Mouse (Mus musculus): ENCODE results near the gene Tmem135. TPM values are rescaled to one million over a fixed set of nuclear protein-coding genes. Genes with fewer than 3 reads are reported as not detected.

Gene Tmem135
- total and polyA plus RNA-seq, 3 experiments, result 27.2 to 45.1 (median 43.2) TPM

- no peaks in the 10 kb centered on the region for H3K27me3 ChIP-seq (ENCODE audit: control insufficient read depth, insufficient read depth, low read length)
- H3K36me3 ChIP-seq (ENCODE audit: control insufficient read depth, insufficient read depth, low read length), result peaks cover 6% of the 10 kb centered on the region
- no peak overlapping the region for H3K4me3 ChIP-seq
- peaks cover 7% of the 10 kb centered on the region for H3K4me1 ChIP-seq (ENCODE audit: control insufficient read depth, insufficient read depth, low read length)
- no peak overlapping the region for H3K9ac ChIP-seq (ENCODE audit: low read depth, low read length)
- intact Hi-C loops (cut with DNase I), result no loop called here
- no peaks in the 10 kb centered on the region for H3K79me2 ChIP-seq (replicated peaks; ENCODE audit: control insufficient read depth, insufficient read depth, low read length)
- WGBS, result 33% methylated on average over 3 of the region's 3 CpGs
- TF ChIP-seq CTCF (IDR thresholded peaks at IDR 0.05) (no peak), EP300 (IDR thresholded peaks at IDR 0.05; ENCODE audit: insufficient read depth, low read depth, low read length) (no peak), POLR2A (IDR thresholded peaks at IDR 0.05; ENCODE audit: insufficient read depth, low read depth, low read length) (no peak)
- no peak overlapping the region for H3K27ac ChIP-seq
- peak in 1 of 2 experiments; percentile 18 for DNase-seq
Measured at GRCm38 (mm10) chr7:89308926-89309325, 95.1 kb downstream of the Tmem135 start.

DNA sequence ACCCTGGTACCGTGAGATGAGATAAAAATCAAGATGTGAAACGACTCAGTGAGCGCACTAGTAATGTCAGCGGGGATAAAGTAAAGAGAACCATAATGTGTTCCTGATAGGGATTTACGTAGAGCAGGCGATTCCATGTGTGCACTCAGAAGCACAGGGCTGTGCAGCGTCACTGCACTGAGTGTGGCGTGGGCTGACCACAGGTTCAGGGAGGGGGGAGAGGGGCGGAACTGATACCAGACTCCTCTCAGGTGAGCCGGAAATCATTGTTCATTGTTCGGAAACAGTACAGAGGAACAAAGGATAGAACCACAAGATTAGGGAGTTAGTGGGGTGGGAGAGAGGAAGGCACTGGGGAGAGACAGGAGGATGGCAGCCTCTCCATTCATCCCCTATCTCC lies 95.8 kb downstream of the Tmem135 start:
- no peak for DNase-seq
- Histone ChIP-seq H3K9ac (ENCODE audit: low read depth, low read length) (no peak overlapping the region), H3K79me2 (replicated peaks; ENCODE audit: control insufficient read depth, insufficient read depth, low read length) (0 out of 2 replicates have a peak, but pooled peaks cover under 1% of the 10 kb centered on the region), H3K4me3 (no peak overlapping the region), H3K27me3 (ENCODE audit: control insufficient read depth, insufficient read depth, low read length) (no peaks in the 10 kb centered on the region), H3K36me3 (ENCODE audit: control insufficient read depth, insufficient read depth, low read length) (peaks cover 8% of the 10 kb centered on the region), H3K27ac (no peak overlapping the region), H3K4me1 (ENCODE audit: control insufficient read depth, insufficient read depth, low read length) (peaks cover 7% of the 10 kb centered on the region)
- TF ChIP-seq POLR2A (IDR thresholded peaks at IDR 0.05; ENCODE audit: insufficient read depth, low read depth, low read length) (no peak), CTCF (IDR thresholded peaks at IDR 0.05) (no peak)
- WGBS, result 79% methylated on average over 11 of the region's 11 CpGs
- intact Hi-C loops (cut with DNase I), result no loop called here

DNA sequence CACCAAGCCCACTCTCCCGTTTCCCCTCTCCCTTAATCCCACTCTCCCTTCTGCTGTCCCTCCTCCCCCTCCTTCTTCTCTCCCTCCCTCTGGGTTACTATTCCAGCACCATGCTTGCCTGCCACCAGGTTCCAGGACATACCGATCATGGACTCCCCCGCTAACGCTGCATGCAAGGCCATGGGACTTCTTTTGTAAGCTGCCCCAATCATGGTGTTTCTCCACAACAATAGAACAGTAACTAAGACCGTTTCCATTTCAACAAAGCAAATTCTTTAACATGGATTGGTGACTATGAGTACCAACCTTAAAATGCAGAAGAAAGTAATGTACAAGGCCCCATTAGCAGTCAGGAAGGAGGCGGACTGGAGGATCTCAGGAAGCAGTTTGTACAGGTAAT lies 97.2 kb downstream of the Tmem135 start:
- Histone ChIP-seq H3K4me3 (no peak overlapping the region), H3K4me1 (ENCODE audit: control insufficient read depth, insufficient read depth, low read length) (peaks cover 7% of the 10 kb centered on the region), H3K27ac (no peak overlapping the region), H3K36me3 (ENCODE audit: control insufficient read depth, insufficient read depth, low read length) (peaks cover 8% of the 10 kb centered on the region), H3K9ac (ENCODE audit: low read depth, low read length) (no peak overlapping the region), H3K27me3 (ENCODE audit: control insufficient read depth, insufficient read depth, low read length) (no peaks in the 10 kb centered on the region), H3K79me2 (replicated peaks; ENCODE audit: control insufficient read depth, insufficient read depth, low read length) (0 out of 2 replicates have a peak, but pooled peaks cover 1% of the 10 kb centered on the region)
- no peak for DNase-seq
- TF ChIP-seq POLR2A (IDR thresholded peaks at IDR 0.05; ENCODE audit: insufficient read depth, low read depth, low read length) (no peak), EP300 (IDR thresholded peaks at IDR 0.05; ENCODE audit: insufficient read depth, low read depth, low read length) (no peak), CTCF (IDR thresholded peaks at IDR 0.05) (no peak)
- 84% methylated on average over 6 of the region's 6 CpGs for WGBS
- intact Hi-C loops (cut with DNase I), result no loop called here

GRCm38 (mm10) chr7:89304958-89305357 lies 99.1 kb downstream of the Tmem135 start:
- Histone ChIP-seq H3K27ac (no peak overlapping the region), H3K4me1 (ENCODE audit: control insufficient read depth, insufficient read depth, low read length) (peaks cover 4% of the 10 kb centered on the region), H3K79me2 (replicated peaks; ENCODE audit: control insufficient read depth, insufficient read depth, low read length) (0 out of 2 replicates have a peak, but pooled peaks cover 1% of the 10 kb centered on the region), H3K4me3 (no peak overlapping the region), H3K27me3 (ENCODE audit: control insufficient read depth, insufficient read depth, low read length) (no peaks in the 10 kb centered on the region), H3K36me3 (ENCODE audit: control insufficient read depth, insufficient read depth, low read length) (peaks cover 8% of the 10 kb centered on the region), H3K9ac (ENCODE audit: low read depth, low read length) (no peak overlapping the region)
- 82% methylated on average over 3 of the region's 3 CpGs for WGBS
- intact Hi-C loops (cut with DNase I), result no loop called here
- DNase-seq, result no peak
- TF ChIP-seq POLR2A (IDR thresholded peaks at IDR 0.05; ENCODE audit: insufficient read depth, low read depth, low read length) (no peak), EP300 (IDR thresholded peaks at IDR 0.05; ENCODE audit: insufficient read depth, low read depth, low read length) (no peak), CTCF (IDR thresholded peaks at IDR 0.05) (no peak)

DNA sequence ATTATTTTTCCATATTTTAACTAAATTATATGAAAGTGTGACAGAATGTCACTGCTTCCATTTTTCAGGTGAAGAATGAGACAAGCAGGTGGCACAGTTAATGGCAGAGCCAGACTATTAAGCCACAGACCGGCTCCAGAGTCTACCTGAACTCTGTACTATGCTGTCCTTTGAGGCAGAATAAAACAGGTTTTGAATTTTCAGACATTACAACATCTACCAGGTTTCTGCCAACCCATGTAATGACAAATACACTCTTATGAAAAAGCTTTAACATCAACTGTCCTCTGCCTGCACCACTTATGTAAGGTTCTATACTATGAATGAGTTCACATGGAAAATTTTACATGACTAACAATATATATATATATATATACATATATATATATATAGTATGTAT lies 100.3 kb downstream of the Tmem135 start:
- DNase-seq, result no peak
- TF ChIP-seq CTCF (IDR thresholded peaks at IDR 0.05) (no peak), EP300 (IDR thresholded peaks at IDR 0.05; ENCODE audit: insufficient read depth, low read depth, low read length) (no peak), POLR2A (IDR thresholded peaks at IDR 0.05; ENCODE audit: insufficient read depth, low read depth, low read length) (no peak)
- WGBS, result 98% methylated on average over 1 of the region's 1 CpGs
- Histone ChIP-seq H3K36me3 (ENCODE audit: control insufficient read depth, insufficient read depth, low read length) (peaks cover 4% of the 10 kb centered on the region), H3K27me3 (ENCODE audit: control insufficient read depth, insufficient read depth, low read length) (no peaks in the 10 kb centered on the region), H3K27ac (no peak overlapping the region), H3K79me2 (replicated peaks; ENCODE audit: control insufficient read depth, insufficient read depth, low read length) (0 out of 2 replicates have a peak, but pooled peaks cover 1% of the 10 kb centered on the region), H3K4me1 (ENCODE audit: control insufficient read depth, insufficient read depth, low read length) (peaks cover under 1% of the 10 kb centered on the region), H3K4me3 (no peak overlapping the region), H3K9ac (ENCODE audit: low read depth, low read length) (no peak overlapping the region)
- intact Hi-C loops (cut with DNase I), result no loop called here

DNA sequence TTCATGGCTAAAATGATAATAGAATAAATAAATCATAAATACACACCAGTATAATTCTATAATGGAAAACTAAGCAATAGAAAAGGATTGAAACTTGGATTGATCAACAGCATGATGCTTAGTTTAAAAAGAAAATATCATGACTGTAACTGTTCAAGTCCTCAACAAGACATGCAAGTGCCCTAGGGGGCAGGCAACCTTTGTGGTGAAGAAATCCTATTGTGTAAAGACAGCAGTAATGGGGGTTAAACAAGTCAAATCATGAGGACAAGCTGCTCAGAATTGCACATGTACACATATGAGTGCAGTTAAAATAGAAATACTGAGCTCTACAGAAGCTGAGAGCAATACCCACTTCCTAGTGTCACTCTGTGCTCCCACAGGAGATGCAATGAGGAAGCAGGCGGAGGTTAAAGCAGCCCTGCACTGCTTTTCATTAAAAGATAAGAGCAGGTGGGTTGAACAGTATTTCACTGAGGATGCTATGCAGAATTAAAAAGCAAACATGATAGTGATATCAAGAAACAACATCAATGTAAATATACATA lies 105.0 kb downstream of the Tmem135 start:
- Histone ChIP-seq H3K36me3 (ENCODE audit: control insufficient read depth, insufficient read depth, low read length) (peaks cover 2% of the 10 kb centered on the region; the same call in 1 of the 2 replicates), H3K4me3 (no peak overlapping the region), H3K27ac (no peak overlapping the region), H3K79me2 (replicated peaks; ENCODE audit: control insufficient read depth, insufficient read depth, low read length) (0 out of 2 replicates have a peak, but pooled peaks cover 4% of the 10 kb centered on the region), H3K9ac (ENCODE audit: low read depth, low read length) (no peak overlapping the region), H3K27me3 (ENCODE audit: control insufficient read depth, insufficient read depth, low read length) (no peaks in the 10 kb centered on the region), H3K4me1 (ENCODE audit: control insufficient read depth, insufficient read depth, low read length) (peaks cover 2% of the 10 kb centered on the region)
- intact Hi-C loops (cut with DNase I), result no loop called here
- TF ChIP-seq EP300 (IDR thresholded peaks at IDR 0.05; ENCODE audit: insufficient read depth, low read depth, low read length), result no peak
- no peak for TF ChIP-seq POLR2A (IDR thresholded peaks at IDR 0.05; ENCODE audit: insufficient read depth, low read depth, low read length)
- no peak for TF ChIP-seq CTCF (IDR thresholded peaks at IDR 0.05)
- WGBS, result 82% methylated on average over 1 of the region's 1 CpGs
- no peak for DNase-seq

All from heart, adult 2 months (tissue).